Mouse (Mus musculus): Measurements from ENCODE around the gene Slc16a11. TPM values are rescaled to one million over a fixed set of nuclear protein-coding genes. Genes with fewer than 3 reads are reported as not detected.

Slc16a11 gene
- polyA plus RNA-seq, 1 experiment from 2014 or later: 1.1 TPM

DNA sequence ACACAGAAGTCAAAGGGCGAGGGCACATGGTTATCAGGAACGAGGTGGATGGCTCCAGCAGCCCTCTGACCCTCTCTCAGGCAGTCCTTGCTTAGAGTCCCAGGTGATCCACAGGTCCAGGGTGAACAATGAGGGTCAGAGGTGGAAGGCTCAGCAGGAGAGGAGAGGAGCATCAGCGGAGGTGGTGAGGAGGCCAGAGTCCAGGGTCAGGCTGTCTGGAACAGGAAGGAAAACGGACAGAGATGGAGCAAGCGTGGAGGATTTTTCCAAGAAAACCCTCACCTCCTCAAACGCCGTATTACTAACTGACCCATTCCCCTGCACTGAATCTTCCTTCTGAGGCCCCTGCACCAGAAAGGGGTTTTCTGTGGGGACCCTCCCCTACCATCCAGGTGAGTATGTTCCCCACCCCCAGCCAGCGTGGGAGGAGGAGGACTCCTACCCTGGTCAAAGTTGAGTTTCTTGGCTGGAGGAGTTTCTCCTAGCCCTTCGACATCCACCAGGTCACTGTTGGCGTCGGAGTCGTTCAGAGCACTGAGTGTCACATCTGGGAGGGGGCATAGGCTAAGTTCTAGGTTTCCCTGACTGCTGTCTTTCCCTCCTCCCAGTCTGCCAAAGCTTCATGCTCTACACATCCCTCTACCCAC, 22.8 kb downstream of the Slc16a11 start:
- H3K9me3 ChIP-seq (replicated peaks; ENCODE audit: control insufficient read depth, low read length): no peaks in the 10 kb centered on the region
- WGBS (ENCODE audit: insufficient replicate concordance): 85% methylated on average over 12 of the region's 12 CpGs
- no peak overlapping the region for H3K9ac ChIP-seq (ENCODE audit: low read depth, low read length)
- no peak for ATAC-seq (ENCODE audit: low read depth)
- no peak overlapping the region for H3K27ac ChIP-seq (ENCODE audit: low read length)
- H3K27me3 ChIP-seq (ENCODE audit: control insufficient read depth, insufficient read depth, low read depth, low read length): peaks cover under 1% of the 10 kb centered on the region; the same call in 1 of the 2 replicates
- H3K36me3 ChIP-seq (ENCODE audit: control insufficient read depth, insufficient read depth): no peaks in the 10 kb centered on the region
- peaks cover 35% of the 10 kb centered on the region for H3K4me1 ChIP-seq (ENCODE audit: control insufficient read depth, low read depth, low read length)
- no peak overlapping the region for H3K4me2 ChIP-seq (ENCODE audit: low read depth, low read length)
- H3K4me3 ChIP-seq (ENCODE audit: low read depth, low read length): no peak overlapping the region

DNA sequence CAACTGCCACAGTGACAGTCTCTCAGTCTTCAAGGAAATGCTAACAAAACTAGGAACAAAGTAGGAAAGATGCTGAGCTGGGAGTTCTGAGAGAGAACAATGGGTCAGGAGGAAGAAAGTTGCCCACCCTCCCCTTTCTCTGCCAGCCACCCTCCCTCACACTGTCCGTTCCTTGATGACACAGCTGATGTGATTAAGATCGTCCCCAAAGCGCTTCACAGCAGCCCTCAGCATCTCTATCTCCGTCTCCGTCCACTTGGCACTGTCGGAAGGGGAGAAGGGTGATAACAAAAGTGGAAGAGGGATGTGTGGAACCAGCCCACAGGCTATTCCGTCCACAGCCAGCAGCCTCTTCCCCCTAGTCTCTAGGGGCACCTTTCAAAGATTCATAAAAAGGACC, 24.2 kb downstream of the Slc16a11 start:
- Histone ChIP-seq H3K9me3 (replicated peaks; ENCODE audit: control insufficient read depth, low read length) (no peaks in the 10 kb centered on the region), H3K4me1 (ENCODE audit: control insufficient read depth, low read depth, low read length) (peaks cover 34% of the 10 kb centered on the region), H3K36me3 (ENCODE audit: control insufficient read depth, insufficient read depth) (no peaks in the 10 kb centered on the region), H3K27ac (ENCODE audit: low read length) (peak overlapping the region; percentile 95), H3K4me2 (ENCODE audit: low read depth, low read length) (peak overlapping the region; percentile 87), H3K9ac (ENCODE audit: low read depth, low read length) (peak overlapping the region; percentile 97), H3K4me3 (ENCODE audit: low read depth, low read length) (peak overlapping the region; percentile 96), H3K27me3 (ENCODE audit: control insufficient read depth, insufficient read depth, low read depth, low read length) (no peaks in the 10 kb centered on the region)
- ATAC-seq (ENCODE audit: low read depth): no peak
- 18% methylated on average over 7 of the region's 7 CpGs for WGBS (ENCODE audit: insufficient replicate concordance)

DNA sequence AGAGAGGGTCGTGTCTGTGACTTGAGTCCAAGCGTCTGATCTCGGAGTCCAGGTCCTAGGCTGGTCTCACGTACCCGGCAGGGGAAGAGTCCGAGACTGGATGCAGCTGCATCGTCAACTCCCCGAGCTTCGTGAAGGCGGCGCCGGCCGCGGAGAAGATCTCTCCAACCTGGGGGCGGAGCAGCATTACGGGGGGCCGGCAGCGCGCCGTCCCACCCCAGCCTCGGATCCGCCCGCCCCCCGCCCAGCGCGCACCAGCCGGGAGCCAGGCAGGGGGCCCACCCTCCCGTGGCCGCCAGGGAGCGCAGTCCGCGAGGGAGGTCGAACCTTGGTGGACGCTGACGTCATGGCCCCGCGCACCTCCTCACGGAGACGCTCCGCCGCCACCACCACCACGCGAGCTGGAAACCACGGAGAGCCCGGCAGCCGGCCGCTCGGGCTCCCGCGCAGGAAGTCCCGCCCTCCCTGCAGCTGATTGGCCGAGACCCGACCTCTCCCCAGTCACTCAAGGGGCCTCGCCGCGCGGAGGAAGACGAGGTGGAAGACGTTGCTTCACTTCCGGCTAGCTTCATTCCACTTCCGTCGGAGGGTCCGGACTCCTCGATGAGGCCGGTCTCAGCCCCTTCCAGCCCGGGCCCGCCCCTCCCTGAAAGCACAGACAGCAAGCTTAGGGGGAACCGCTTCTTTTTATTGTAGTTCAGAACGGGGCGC, 25.1 kb downstream of the Slc16a11 start, which contains the start of gene 0610010K14Rik:
Gene 0610010K14Rik, minus strand, starts transcription at position 458 of the 711 bp plus-strand sequence.
- no peaks in the 10 kb centered on the region for H3K9me3 ChIP-seq (replicated peaks; ENCODE audit: control insufficient read depth, low read length)
- WGBS (ENCODE audit: insufficient replicate concordance): under 1% methylated on average over 67 of the region's 70 CpGs
- H3K36me3 ChIP-seq (ENCODE audit: control insufficient read depth, insufficient read depth): no peaks in the 10 kb centered on the region
- peak within 1 kb of the TSS; percentile 87 for H3K4me2 ChIP-seq (ENCODE audit: low read depth, low read length)
- H3K27me3 ChIP-seq (ENCODE audit: control insufficient read depth, insufficient read depth, low read depth, low read length): no peaks in the 10 kb centered on the region
- H3K27ac ChIP-seq (ENCODE audit: low read length): peak within 1 kb of the TSS; percentile 95
- peak within 1 kb of the TSS; percentile 97 for H3K9ac ChIP-seq (ENCODE audit: low read depth, low read length)
- H3K4me3 ChIP-seq (ENCODE audit: low read depth, low read length): peak within 1 kb of the TSS; percentile 96
- ATAC-seq (ENCODE audit: low read depth): peak; percentile 92
- H3K4me1 ChIP-seq (ENCODE audit: control insufficient read depth, low read depth, low read length): peaks cover 34% of the 10 kb centered on the region

DNA sequence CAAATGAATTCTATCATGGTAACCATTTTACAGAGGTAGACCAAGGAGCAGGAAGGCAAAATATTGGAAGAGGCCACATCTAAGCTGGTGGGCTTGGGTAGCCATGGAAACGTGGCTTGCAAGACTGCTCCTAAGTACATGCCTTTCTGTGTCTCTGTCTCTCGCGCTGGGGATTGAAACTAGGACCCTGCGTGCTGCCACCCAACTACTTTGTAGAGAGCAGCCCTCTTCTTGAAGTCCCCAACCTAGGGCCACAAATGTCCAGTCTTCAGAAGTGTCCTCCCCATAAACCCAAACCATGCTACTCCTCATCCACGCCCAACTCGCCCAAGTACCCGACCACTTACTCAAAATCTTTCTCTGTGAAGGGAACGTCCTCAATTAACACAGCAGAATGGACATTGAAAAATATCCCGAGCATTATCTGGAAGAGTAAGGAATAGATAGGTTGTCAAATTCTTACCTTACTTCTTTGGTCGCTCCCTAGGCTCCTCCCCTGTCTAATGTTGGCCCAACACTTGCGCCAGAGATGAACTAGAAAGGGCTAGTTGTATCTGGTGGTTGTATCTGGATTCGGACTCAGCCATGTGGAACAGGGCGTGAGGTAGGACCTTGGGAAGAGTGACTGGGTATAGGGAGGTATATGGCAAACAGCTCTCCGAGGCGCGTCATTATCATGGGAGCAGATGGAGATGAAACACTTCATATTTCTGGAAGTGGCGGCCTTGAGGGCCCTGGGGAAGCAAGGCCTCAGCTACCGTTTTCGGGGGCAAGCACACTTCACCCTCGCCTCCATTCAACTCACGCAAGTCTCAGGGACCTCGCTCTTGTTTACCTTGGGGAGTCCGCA, 26.3 kb downstream of the Slc16a11 start:
- H3K9ac ChIP-seq (ENCODE audit: low read depth, low read length): peak overlapping the region; percentile 97
- H3K4me1 ChIP-seq (ENCODE audit: control insufficient read depth, low read depth, low read length): peaks cover 34% of the 10 kb centered on the region
- no peaks in the 10 kb centered on the region for H3K9me3 ChIP-seq (replicated peaks; ENCODE audit: control insufficient read depth, low read length)
- ATAC-seq (ENCODE audit: low read depth): no peak
- 8% methylated on average over 23 of the region's 23 CpGs for WGBS (ENCODE audit: insufficient replicate concordance)
- H3K27me3 ChIP-seq (ENCODE audit: control insufficient read depth, insufficient read depth, low read depth, low read length): no peaks in the 10 kb centered on the region
- H3K27ac ChIP-seq (ENCODE audit: low read length): peak overlapping the region; percentile 95
- peak overlapping the region; percentile 87 for H3K4me2 ChIP-seq (ENCODE audit: low read depth, low read length)
- H3K4me3 ChIP-seq (ENCODE audit: low read depth, low read length): peak overlapping the region; percentile 96
- no peaks in the 10 kb centered on the region for H3K36me3 ChIP-seq (ENCODE audit: control insufficient read depth, insufficient read depth)

DNA sequence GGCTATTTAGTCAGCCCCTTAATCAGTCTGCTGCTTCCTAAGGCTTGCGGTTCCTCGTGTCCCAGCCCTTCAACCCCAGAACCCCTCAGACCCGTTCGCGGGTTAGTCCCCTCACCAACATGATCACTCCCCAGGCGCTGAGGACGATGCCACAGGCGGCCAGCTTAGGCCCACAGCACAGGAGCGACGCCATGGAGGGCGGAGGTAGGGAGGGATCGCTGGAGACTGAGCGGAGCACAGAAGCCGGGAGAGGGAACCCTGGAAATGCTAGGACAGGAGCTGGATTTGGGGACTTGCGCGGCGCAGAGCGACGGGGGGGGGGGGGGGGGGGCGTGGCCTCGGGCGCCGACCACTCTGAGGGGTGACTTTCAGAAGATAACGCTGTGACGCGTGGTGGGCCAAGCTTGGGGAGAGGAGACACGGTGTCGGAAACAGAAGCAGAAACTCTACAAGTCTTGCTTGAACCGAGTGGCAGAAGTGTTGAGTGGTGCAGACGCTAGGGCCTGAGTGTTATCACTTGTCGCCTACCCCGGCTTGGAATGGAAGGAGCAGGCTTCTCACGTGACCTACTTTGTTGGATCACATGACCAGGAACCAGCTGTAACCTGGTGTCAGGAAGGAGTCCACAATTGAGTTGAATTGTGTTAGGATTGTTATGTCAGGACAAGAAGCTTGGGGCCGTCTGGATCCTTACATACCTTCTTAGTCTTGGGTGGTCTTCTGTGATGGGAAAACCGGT, 27.2 kb downstream of the Slc16a11 start, which contains the start of the genes Gm21988 and Rnasek:
Gene Gm21988, minus strand, starts transcription at position 290 of the 739 bp plus-strand sequence.
Gene Rnasek, minus strand, starts transcription at position 302 of the 739 bp plus-strand sequence.
- H3K27me3 ChIP-seq (ENCODE audit: control insufficient read depth, insufficient read depth, low read depth, low read length): no peaks in the 10 kb centered on the region
- peak within 1 kb of the TSS; percentile 95 for H3K27ac ChIP-seq (ENCODE audit: low read length)
- no peaks in the 10 kb centered on the region for H3K36me3 ChIP-seq (ENCODE audit: control insufficient read depth, insufficient read depth)
- H3K4me2 ChIP-seq (ENCODE audit: low read depth, low read length): peak within 1 kb of the TSS; percentile 87
- H3K4me3 ChIP-seq (ENCODE audit: low read depth, low read length): peak within 1 kb of the TSS; percentile 96
- peaks cover 31% of the 10 kb centered on the region for H3K4me1 ChIP-seq (ENCODE audit: control insufficient read depth, low read depth, low read length)
- ATAC-seq (ENCODE audit: low read depth): peak; percentile 22
- H3K9ac ChIP-seq (ENCODE audit: low read depth, low read length): peak within 1 kb of the TSS; percentile 97
- H3K9me3 ChIP-seq (replicated peaks; ENCODE audit: control insufficient read depth, low read length): no peaks in the 10 kb centered on the region
- WGBS (ENCODE audit: insufficient replicate concordance): under 1% methylated on average over 26 of the region's 35 CpGs

DNA sequence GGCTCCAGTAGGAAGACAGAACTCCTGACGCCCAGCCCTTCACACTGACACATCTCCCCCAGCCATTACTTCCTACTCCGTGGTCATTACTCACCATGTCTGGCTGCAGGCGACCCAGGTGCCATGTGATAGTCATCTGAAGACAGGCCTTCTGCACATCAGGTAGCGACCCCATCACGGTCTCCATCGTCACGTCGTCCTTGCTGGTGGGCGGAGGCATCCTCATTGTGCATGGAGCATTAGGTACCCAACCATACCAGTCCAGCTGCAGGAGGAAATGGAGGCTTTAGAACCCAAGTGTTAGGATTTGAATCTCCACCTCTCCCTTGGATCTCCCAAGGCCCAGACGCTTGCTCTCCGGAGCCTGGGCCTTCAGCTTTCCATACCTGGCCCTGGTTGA, 30.0 kb downstream of the Slc16a11 start:
- no peak overlapping the region for H3K4me2 ChIP-seq (ENCODE audit: low read depth, low read length)
- no peak overlapping the region for H3K4me3 ChIP-seq (ENCODE audit: low read depth, low read length)
- ATAC-seq (ENCODE audit: low read depth): no peak
- H3K27me3 ChIP-seq (ENCODE audit: control insufficient read depth, insufficient read depth, low read depth, low read length): no peaks in the 10 kb centered on the region
- no peaks in the 10 kb centered on the region for H3K9me3 ChIP-seq (replicated peaks; ENCODE audit: control insufficient read depth, low read length)
- no peaks in the 10 kb centered on the region for H3K36me3 ChIP-seq (ENCODE audit: control insufficient read depth, insufficient read depth)
- peaks cover 10% of the 10 kb centered on the region for H3K4me1 ChIP-seq (ENCODE audit: control insufficient read depth, low read depth, low read length)
- 53% methylated on average over 11 of the region's 11 CpGs for WGBS (ENCODE audit: insufficient replicate concordance)
- no peak overlapping the region for H3K9ac ChIP-seq (ENCODE audit: low read depth, low read length)
- no peak overlapping the region for H3K27ac ChIP-seq (ENCODE audit: low read length)

DNA sequence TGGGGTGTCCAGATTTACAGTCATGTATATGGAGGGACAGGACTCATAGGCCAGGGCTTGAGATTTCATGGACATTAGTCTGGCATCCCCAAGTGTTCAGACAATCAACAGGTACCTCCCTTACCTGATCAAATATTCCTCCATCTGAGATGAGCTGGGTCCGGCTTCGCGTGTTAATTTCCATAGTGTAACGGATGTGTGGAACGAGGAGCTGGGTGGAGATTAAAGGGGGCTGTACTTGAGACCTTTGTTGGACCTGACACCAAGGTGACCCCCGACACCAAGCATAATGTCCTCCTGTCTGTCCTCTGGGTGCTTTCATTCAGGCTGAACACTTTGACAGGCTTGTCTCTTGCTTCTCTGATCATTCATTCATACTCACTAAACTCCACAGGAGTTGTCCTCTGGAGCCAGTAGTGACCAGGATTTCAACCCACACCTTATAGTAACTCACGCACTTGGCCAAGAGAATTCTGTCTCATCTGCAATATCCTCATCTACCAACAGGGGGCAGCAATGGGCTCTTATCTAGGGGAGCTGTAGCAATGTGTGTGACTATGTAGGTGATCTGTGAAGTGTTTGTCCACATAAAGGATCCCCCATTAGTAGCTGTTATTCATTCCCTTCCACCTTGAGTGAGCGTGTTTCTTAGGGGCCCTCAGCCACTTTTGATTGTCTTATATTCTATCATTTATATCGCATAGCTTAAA, 34.7 kb downstream of the Slc16a11 start:
- no peaks in the 10 kb centered on the region for H3K36me3 ChIP-seq (ENCODE audit: control insufficient read depth, insufficient read depth)
- no peak overlapping the region for H3K4me2 ChIP-seq (ENCODE audit: low read depth, low read length)
- WGBS (ENCODE audit: insufficient replicate concordance): 38% methylated on average over 9 of the region's 9 CpGs
- H3K27me3 ChIP-seq (ENCODE audit: control insufficient read depth, insufficient read depth, low read depth, low read length): peaks cover 3% of the 10 kb centered on the region; the same call in 1 of the 2 replicates
- no peak overlapping the region for H3K4me3 ChIP-seq (ENCODE audit: low read depth, low read length)
- no peak overlapping the region for H3K27ac ChIP-seq (ENCODE audit: low read length)
- H3K9me3 ChIP-seq (replicated peaks; ENCODE audit: control insufficient read depth, low read length): no peaks in the 10 kb centered on the region
- H3K9ac ChIP-seq (ENCODE audit: low read depth, low read length): no peak overlapping the region
- H3K4me1 ChIP-seq (ENCODE audit: control insufficient read depth, low read depth, low read length): no peaks in the 10 kb centered on the region
- ATAC-seq (ENCODE audit: low read depth): no peak

DNA sequence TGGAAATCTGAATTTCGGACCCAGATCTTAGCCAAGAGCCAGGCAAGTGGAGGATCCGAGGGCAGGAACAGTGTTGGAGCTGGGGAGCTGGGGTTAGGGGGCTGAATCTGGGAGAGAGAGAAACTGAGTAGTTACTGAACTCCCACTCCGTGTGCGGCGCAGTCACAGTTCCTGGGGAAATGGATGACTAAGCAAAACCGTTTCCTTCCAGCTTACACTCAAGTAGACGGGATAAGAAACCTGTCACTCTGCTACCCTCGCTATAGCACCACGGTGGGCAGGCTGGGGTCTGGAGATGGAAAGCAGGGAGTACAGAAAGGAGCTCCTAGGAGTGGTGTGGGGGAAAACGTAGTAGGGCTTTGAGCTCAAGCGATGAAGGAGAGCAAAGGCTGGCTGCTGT, 37.6 kb downstream of the Slc16a11 start:
- Histone ChIP-seq H3K4me3 (ENCODE audit: low read depth, low read length) (no peak overlapping the region), H3K9ac (ENCODE audit: low read depth, low read length) (no peak overlapping the region), H3K27ac (ENCODE audit: low read length) (no peak overlapping the region), H3K4me2 (ENCODE audit: low read depth, low read length) (no peak overlapping the region), H3K4me1 (ENCODE audit: control insufficient read depth, low read depth, low read length) (no peaks in the 10 kb centered on the region), H3K27me3 (ENCODE audit: control insufficient read depth, insufficient read depth, low read depth, low read length) (peaks cover 32% of the 10 kb centered on the region), H3K9me3 (replicated peaks; ENCODE audit: control insufficient read depth, low read length) (no peaks in the 10 kb centered on the region), H3K36me3 (ENCODE audit: control insufficient read depth, insufficient read depth) (no peaks in the 10 kb centered on the region)
- ATAC-seq (ENCODE audit: low read depth): no peak
- WGBS (ENCODE audit: insufficient replicate concordance): 23% methylated on average over 11 of the region's 11 CpGs

Data from liver, embryonic 16.5 days (tissue).